Mouse (Mus musculus) left cerebral cortex, adult 9 months (tissue): ENCODE results near the gene Paip2b.

ENCODE experiments used
- DNase-seq, 2 experiments: peaks; one replicate each; pipeline ENCODE4 v3.0.0; 2022; ENCODE audit warnings: low spot score in 2 of 2

Paip2b gene

DNA sequence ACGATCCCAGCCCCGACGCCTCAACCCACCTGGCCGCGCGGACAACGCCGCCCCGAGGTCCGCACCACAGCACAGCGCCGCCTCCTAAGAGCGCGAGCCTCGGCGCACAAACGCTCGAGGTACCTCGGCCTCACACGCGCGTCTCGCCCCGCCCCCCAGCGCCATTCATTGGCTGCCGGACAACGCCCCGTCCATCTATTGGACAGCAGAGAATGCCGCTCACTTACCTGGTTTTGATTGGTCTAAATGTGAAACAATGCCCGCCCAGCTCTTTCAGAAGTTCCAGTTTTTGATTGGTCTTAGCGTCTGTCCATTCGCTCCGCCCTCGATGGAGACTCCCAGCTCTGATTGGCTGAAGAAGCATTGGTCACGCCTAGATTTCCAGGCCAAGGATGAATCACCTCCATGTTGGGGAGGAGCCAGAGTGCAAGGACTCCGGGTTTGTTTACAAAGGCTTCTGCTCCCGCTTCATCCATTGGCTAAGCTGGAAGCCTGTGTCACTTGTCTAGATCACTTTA, at the start of gene Paip2b:
TSS of gene Paip2b (minus strand) at position 136 of the 518 bp plus-strand sequence.
- peak; percentile 99 to 100 for DNase-seq

DNA sequence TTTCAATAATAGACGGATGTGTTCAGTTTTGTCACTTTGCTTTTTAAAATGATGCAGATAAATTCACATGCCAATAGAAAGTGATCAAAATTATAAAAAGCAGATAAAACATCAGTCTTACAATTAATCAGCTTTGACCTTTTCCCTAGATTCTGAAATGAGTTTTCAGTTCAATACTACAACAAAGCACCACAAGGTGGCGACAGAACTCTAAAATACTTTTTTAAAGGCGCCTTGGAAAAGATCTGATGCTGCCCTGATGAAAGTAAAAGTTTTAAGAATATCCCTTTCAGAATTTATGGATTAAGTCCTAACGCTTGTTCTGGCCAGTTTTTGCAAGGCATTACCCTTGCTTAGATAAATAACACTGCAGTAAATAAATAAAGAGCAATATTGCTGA, 48.3 kb upstream of the Paip2b start:
- DNase-seq = peak in 1 of 2 experiments; percentile 68

DNA sequence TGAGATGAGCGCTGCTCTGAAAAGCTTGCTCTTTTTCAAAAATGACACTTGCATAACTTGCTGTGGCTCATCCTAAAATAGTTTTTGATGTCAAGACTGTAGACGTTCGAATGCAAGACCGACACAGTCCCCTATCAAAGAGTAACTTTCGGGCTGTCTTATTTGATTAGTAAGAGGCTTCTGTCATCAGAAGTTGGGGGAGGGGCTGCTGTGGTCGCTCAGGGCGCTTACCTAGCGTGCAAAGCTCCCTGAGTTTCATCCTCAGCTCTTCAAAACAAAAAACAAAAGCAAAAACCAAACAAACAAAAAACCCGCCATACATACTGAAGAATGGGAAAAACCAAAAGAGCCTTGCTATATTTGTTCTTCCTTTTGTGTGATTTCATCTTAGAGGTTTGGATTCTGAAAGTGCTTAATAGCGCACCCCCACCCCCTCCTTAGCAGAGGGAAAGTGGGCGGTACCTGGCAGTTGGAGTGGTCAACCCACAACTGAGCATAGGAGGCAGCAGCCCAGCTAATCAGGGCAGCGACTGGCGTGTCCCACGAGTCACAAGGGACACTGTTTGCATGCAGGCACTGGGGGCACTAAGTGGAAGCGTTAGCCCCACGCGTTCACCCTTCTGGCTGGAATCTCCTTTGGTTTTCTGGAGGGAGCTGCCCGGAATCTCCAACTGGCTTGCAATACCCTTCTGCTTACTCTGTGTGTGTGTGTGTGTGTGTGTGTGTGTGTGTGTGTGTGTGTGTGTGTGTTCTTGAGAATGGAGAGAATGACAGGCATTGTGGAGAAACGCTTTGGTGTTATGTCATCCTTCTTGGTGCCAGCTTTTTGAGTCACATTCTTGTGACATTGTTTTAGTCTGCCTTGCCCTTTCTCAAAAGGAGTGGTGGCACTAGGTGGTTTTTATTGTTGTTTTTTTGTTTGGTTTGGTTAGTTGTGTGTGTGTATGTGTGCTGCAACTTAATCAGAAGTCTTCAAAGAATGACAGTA, 36.4 kb upstream of the Paip2b start:
- DNase-seq = peak in 1 of 2 experiments; percentile 65

DNA sequence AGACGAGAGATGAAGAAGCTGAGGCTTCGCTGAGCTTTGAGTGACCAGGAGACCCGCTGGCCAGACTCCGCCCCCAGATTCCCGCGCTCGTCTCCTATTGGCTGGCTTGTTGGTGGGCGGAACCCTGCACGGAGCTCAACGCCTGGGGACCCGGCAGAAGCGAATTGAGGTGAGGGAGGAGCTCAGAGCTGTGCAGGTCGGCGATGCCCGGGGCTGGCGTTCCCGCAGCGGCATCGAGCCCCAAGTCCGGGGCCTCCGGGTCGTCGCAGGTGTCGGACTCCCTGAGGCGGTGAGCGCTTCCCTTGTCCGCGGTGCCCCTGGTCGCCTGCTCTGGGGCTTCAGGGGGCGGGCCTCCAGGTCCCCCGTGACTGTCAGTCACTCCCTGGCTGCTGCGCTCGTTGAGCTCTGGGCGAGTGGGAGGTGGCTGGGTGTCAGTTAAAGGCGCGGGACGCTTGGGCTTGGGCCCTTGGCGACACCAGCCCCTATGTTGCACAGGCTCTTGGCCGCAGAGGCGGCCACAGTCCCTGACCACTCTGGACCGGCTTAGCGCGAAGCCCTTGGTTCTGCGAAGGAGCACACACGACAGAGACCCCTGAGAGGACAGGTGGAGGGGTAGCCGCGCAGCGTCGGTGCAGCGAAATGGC, 35.5 kb upstream of the Paip2b start, which contains the start of gene Zfp638:
TSS of gene Zfp638 (plus strand) at position 156 of the 644 bp plus-strand sequence.
- DNase-seq = peak; percentile 71 to 96

DNA sequence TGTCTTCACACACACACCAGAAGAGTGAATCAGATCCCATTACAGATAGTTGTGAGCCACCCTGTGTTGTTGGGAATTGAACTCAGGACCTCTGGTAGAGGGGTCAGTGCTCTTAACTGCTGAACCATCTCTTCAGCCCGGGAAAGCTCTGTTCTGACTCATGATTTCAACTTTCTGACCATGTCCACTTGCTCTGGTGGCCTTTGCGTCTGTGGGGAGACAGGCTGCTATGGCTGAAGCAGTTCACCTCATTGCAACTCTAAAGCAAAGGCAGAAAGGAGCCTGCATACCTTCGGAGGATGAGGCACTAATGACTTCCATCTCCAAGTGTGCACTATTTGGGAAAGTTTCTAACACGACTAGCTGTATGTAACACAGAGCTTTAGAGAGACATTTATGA, 34.9 kb upstream of the Paip2b start:
- no peak for DNase-seq

DNA sequence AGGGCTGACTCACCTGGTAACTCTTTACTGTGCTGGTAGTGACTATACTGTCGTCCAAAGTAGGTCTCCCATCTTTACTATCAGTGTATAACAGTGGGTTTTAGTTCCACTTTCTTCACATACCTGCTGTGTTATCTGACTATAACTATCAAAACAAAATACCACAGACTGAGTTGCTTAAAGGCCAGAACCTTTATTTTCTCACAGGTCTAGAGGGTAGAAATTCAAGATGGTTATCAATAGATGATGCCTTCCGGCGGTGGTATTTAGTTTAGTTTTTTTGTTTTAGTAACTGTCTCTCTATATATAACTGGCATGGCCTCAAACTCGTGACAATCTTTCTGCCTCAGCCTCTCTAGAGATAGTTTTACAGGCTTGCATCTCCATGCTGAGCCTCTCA, 32.0 kb upstream of the Paip2b start:
- no peak for DNase-seq

DNA sequence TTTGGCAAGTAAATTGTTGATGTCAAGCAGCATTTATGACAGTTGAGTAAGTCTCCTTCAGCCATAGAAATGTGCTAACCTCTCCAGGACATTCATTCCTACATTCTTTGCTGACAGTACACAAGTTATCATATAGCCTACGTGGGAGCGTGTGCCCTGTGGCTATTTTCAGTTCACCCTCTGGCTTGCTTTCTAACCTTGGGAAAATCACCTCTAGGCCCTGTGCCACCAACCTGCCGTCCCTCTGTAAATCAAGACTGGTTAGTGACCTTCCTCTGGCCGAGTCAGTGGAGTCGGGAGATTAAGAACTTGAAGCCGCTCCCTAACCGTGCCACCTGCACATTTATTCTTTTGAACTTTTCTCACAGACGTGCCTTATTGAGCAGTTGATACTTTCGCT, 28.5 kb upstream of the Paip2b start:
- no peak for DNase-seq

DNA sequence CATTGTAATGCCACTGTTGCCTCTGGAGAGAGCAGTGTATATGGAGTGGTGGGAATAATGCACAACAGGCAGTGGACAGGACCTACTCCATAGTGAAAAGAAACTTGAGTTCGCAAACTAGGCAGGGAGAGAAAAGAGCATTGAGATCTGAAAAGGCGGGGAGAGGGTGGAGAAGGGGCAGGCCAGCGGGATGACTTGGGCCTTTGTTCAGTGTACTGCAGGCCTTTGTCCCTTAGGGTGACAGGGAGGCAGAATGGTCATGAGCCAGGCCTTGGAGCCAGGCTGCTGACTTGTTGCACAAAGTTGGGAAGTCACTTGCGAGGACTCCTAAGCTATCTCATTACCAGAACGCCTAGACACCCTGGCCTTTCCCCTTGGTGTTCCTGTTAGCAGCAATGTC, 25.9 kb upstream of the Paip2b start:
- DNase-seq = peak in 1 of 2 experiments; percentile 40

DNA sequence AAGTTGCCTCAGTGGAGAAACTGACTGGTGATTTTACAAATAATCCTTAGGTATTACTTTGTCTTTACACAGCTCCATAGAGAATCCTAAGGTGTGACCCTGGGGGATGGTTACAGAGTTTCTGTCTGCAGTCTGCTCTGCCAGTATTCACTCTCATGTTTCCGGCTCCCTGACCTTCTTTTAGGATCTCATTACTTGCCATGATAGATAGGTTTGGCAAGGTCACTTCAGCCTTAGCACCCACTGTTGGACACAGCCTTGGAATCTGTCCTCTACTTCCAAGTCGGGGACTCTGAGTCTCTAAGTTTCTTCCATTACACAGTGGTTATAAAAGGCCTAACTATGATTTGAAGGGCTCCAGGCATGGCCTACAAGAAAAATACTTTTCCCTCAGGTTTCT, 17.9 kb upstream of the Paip2b start:
- DNase-seq = no peak

DNA sequence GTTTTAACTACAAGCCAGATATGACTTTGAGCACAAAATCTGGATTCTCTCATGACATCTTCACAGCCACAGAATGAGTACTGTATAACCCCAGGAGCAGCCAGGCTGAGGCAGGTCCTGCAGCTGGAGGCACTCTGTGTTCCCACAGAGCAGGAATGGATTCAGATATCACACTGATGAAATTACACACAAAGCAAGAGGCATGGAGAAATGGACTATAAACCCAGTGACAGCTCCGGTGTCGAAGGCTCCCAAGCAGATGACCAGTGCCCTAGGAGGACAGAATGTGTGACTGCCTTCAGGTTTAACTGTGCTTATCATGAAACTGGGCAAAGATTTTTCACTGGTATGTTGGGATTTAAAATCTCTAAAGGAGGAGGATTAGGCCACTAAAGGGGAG, 14.6 kb upstream of the Paip2b start:
- no peak for DNase-seq

DNA sequence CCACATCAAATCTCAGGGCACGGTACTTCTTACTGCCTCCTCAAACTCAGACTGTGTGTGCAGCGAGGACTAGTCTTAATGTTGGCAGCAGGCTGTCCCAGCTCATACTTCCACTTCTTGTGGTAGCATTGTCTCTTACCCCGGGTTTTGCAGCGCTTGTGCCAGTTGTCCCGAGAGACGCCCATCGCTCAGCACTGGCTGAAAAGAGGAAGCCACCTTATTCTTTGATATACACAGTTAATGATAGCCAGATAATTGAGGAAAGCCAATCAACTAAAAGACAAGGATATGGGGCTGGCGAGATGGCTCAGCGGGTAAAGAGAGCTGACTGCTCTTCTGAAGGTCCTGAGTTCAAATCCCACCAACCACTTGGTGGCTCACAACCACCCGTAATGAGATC, 13.4 kb upstream of the Paip2b start:
- DNase-seq = no peak

DNA sequence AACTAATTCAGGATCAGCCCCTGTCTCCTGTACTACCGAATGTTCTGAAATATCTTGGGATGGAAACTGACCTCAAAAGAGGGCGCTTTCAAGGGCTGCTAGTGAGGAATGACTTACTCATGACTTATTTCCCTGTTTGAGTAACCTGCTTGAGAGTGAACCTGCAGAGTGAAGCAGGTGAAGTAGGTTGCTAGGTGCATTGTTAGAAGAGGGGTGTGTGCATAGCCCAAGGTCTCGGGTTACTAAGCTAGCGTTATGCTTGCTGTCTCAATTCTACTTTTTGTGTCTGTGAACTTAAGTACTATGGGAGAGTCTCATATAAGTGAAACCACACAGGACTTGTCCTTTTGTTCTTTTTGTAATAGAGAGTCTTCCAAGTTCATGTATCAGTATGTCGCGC, 8.5 kb upstream of the Paip2b start:
- no peak for DNase-seq

DNA sequence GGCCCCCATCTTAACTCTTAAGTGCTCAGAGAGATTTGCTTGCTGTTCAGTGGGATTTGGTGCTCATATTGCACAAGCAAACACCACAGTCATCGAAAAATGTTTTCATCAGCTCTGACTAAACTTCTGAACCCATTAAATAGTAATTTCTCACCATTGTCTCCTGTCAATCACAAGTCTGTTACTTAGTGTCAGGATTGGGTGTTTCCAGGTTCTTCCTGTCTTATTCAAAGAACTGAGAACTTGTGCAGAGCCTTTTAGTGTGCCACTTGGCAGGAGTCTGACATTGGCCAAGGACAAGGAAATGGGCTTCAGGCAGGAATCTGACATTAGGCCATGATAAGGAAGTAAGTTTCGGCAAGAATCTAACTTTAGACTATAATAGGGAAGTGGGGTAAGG, 6.5 kb upstream of the Paip2b start:
- DNase-seq = no peak

DNA sequence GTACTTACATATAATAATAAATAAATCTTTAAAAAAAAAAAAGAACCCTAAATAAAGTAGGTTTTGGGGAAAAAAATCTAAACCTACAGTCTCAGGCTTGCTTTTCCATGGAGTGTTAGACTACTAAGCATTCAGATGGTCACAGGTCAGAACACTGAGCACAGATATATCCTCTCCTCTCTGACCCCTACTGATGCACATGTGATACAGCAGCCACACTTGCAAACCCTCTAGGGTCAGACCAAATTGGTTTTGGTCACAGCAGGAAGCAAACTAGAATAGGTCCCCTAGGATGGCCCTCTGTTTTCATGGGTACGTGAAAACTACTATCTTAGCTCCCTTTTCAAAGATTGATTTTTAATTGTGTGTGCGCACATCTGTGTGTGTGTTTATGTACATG, 5.3 kb upstream of the Paip2b start:
- no peak for DNase-seq

DNA sequence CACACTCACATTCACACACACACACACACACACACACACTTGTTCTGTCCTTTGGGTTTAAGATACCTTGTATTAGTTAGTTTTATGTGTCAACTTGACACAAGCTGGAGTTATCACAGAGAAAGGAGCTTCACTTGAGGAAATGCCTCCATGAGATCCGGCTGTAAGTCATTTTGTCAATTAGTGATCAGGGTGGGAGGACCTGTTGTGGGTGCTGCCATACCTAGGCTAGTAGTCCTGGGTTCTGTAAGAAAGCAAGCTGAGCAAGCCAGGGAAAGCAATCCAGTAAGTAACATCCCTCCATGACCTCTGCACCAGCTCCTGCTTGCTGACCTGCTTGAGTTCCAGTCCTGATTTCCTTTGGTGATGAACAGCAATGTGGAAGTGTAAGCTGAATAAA, 852 bp upstream of the Paip2b start:
- peak in 1 of 2 experiments; percentile 5 for DNase-seq

DNA sequence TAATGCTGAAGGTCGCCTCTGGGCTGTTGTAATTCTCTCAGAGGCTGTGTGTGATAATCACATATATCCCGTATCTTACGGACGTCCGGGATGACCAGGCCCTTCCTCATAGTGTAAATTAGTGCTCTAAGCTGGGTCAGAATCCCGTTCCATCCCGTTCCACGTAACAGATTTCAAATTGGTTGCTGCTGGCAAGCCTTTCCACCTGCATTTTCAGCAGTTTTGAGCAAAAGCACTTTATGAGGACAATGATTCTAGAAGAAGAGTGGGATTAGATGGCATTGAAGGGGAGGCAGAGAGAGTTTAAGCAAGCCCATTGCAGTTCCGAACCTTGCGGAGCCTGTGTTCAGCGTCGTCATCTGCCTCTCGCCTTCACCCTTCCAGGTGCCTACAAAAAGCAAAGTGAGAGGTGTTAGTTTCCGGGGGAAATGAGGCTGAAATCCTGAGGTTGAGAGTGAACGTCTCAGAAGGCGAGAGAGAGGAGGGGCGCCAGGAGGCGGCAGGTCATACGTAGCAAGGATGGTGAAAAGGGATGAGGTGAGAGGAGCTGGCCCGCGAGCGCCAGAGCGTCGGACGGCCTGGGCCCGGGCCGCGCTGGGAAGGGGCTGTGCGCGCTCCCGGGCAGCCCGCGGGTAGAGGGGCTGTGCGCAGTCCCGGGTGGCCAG, 468 bp downstream of the Paip2b start:
- peak in 1 of 2 experiments; percentile 32 for DNase-seq

DNA sequence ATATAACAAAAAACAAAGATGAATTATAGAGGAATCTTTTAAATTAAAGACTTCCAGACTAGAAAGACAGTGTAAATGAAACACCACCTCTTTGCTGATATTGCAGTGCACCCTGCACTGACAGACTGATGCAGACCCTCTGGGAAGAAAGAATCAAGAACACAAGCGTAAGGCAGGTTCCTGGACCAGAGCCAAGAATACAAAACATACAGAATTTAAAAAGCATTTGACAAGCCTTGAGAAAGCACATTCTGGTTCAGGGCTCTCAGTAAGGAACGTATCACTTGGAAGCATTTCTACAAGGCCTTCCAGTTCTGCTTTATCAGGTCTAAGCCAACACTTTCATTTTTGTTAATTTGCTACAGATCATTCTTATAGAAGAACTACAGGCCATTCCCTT, 9.7 kb downstream of the Paip2b start:
- no peak for DNase-seq

DNA sequence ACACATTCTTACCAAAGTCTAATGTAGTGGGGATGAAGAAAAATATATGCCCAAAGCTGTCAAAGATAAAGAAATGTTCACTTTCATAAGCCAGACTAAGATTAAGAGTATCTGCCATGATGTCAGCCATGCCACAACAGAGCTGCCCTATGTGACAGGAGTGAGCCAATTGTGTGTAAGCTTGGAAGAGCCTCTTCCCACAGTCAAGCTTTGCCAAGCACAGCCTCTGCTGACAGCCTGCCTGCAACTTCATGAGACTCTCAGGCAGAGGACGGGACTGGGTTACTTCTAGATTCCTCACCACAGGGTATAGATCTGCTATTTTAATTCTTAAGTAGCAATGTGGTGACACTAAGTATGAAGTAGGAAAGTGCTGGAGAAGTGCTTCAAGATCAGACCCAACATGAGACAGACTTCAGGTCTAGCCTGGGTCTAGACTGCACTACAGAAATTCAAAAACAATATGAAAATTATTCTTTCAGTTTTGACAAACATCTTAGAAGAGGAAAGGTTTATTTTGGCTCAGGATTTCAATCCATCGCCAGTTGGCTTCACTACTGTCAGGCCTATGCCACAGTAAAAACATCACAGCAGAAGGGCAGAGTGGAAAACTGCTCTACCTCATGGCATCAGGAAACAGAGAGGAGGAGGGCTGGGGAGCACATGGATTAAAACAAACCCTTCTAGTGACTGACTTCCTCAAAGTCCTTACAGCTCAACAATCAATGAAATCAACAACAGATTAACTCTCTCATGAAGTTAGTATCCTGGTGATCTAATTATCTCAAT, 10.6 kb downstream of the Paip2b start:
- DNase-seq = no peak

DNA sequence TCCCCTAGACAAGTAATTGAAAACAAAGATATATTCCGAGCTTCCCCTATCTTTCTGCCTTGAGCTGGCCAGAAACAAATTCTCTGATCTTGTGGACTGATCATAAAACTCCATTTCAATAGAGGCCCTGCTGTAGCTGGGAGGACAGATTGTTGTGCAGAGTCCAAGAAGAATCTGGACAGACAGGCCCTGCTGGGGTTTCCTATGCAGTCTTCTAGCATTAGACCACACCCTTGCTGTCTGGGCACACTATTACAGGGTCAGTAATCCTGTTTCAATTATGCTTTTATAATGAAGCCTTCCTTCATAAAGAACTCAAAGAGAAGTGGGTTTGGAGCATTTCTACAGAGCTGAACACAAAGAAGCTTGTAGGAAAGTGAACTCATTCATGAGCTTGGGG, 12.5 kb downstream of the Paip2b start:
- DNase-seq = no peak

DNA sequence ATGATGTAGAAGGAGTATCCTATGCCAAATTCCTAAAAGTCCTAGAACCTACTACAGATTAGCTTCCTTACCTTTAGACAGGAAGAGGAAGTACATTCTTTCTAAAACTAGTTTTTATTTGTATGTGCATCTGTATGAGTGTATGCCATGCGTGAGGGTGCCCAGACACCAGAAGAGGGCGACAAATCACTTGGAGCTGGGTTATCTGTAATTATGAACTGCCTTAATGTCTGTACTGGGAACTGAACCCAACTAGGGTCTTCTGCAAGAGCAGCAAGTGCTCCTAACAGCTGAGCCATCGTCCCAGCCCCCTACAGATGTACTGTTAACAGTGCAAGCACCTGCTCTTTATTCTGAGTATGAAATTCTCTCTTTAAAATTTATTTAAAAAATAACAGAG, 15.7 kb downstream of the Paip2b start:
- no peak for DNase-seq

DNA sequence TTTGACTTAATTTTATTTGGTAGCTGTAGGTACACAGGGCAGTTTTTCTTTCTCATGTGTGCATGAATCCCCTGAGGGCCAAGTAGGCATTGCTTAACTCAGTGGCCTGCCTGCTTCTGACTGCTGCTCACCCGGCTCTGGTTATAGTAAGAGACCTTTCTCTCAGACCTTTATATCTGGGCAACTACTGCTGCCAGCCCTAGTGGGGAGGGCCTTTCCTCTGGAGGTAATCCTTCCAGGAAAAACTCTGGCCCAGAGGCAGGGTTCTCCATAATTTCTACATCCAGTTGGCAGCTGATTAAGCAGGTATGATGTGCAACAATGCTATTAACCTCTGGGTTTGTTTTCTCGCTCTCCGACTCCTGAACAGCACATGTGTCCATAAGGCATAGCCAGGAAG, 28.7 kb downstream of the Paip2b start:
- no peak for DNase-seq
